Mouse (Mus musculus) liver, postnatal 0 days (tissue): ENCODE data around the gene Rabgap1l.

ENCODE experiments used
- CTCF ChIP-seq: sonication (generic); IDR thresholded peaks from 2 replicates; pipeline ENCODE4 v1.5.1; 2016; ENCODE audit warnings: antibody characterized with exemption, low read depth
- EP300 ChIP-seq: IDR thresholded peaks from 2 replicates; pipeline ENCODE4 v1.6.1; 2016; ENCODE audit warnings: antibody characterized with exemption, low read depth, mild to moderate bottlenecking

GRCm38 (mm10) chr1:160481643-160482042 lies 311.4 kb downstream of the Rabgap1l start:
- no peak for TF ChIP-seq CTCF
- TF ChIP-seq EP300, result no peak
